Mouse (Mus musculus) heart, embryonic 11.5 days (tissue): ENCODE results near the gene Hs3st1. TPM values are rescaled to one million over a fixed set of nuclear protein-coding genes. Genes with fewer than 3 reads are reported as not detected.

Experiments used
- ATAC-seq: fragments of 200-750 bp; cut with Nextera tagmentation; replicated peaks from 2 replicates; pipeline ENCODE4 v1.8.0; 2017; ENCODE audit warnings: moderate library complexity; ENCODE audit not compliant: insufficient number of reproducible peaks, low FRiP score, low TSS enrichment
- H3K27ac ChIP-seq: fragments of 300-500 bp; sonication (generic); 2 replicates; pipeline ENCODE4 v1.5.1; 2014; ENCODE audit warnings: mild to moderate bottlenecking, low read depth, low read length
- H3K27me3 ChIP-seq: fragments of 300-500 bp; sonication (generic); 2 replicates; pipeline ENCODE4 v1.6.1; 2014; ENCODE audit warnings: mild to moderate bottlenecking, low read length, mixed read lengths; ENCODE audit not compliant: control insufficient read depth, insufficient read depth
- H3K36me3 ChIP-seq: fragments of 300-500 bp; sonication (generic); 2 replicates; pipeline ENCODE4 v1.6.1; 2014; ENCODE audit warnings: mild to moderate bottlenecking, low read length, moderate library complexity, mixed read lengths; ENCODE audit not compliant: control insufficient read depth, insufficient read depth
- H3K4me1 ChIP-seq: fragments of 300-500 bp; sonication (generic); 2 replicates; pipeline ENCODE4 v1.6.1; 2014; ENCODE audit warnings: low read length; ENCODE audit not compliant: control insufficient read depth, insufficient read depth
- H3K4me2 ChIP-seq: fragments of 300-500 bp; sonication (generic); 2 replicates; pipeline ENCODE4 v1.6.1; 2014; ENCODE audit warnings: mild to moderate bottlenecking, moderate library complexity
- H3K4me3 ChIP-seq: fragments of 300-500 bp; sonication (generic); 2 replicates; pipeline ENCODE4 v1.5.1; 2014; ENCODE audit warnings: low read depth, low read length
- H3K9ac ChIP-seq: fragments of 300-500 bp; sonication (generic); 2 replicates; pipeline ENCODE4 v1.6.1; 2014; ENCODE audit warnings: mild to moderate bottlenecking, low read depth, low read length, moderate library complexity
- H3K9me3 ChIP-seq: fragments of 300-500 bp; sonication (generic); replicated peaks from 2 replicates; pipeline ENCODE4 v1.6.1; 2016; ENCODE audit warnings: low read length; ENCODE audit not compliant: control insufficient read depth
- WGBS: fragments of 180-500 bp; shearing (Covaris S2); extraction: QIAGEN DNeasy Blood & Tissue Kit; methylation state at CpG from one replicate; pipeline ENCODE4 v1.1.7; 2014; ENCODE audit not compliant: insufficient replicate concordance; 5-methylcytosine and 5-hydroxymethylcytosine counted together
- polyA plus RNA-seq: library from polyadenylated mRNA; unstranded; fragments of >200 nt; fragmentation: Nextera tagmentation; extraction: Ambion mirVana; gene quantifications from 2 replicates; pipeline ENCODE4 v1.2.1, GENCODE M21; 2014

Gene Hs3st1
- polyA plus RNA-seq, 1 experiment from 2014 or later = 7.0 TPM

- 61% methylated on average over 3 of the region's 3 CpGs for WGBS
These were observed 134.9 kb downstream of the Hs3st1 start for GRCm38 (mm10) chr5:39620206-39620866.

GRCm38 (mm10) chr5:39617354-39617977, 137.8 kb downstream of the Hs3st1 start:
- H3K4me1 ChIP-seq = no peaks in the 10 kb centered on the region; the same call in 1 of the 2 replicates
- H3K27me3 ChIP-seq = no peaks in the 10 kb centered on the region
- H3K4me2 ChIP-seq = no peak overlapping the region
- WGBS = 74% methylated on average over 2 of the region's 2 CpGs
- H3K9ac ChIP-seq = no peak overlapping the region
- H3K4me3 ChIP-seq = no peak overlapping the region
- no peak overlapping the region for H3K27ac ChIP-seq
- H3K9me3 ChIP-seq = no peaks in the 10 kb centered on the region
- no peaks in the 10 kb centered on the region for H3K36me3 ChIP-seq
- no peak for ATAC-seq

More at GRCm38 (mm10) chr5:39620206-39620866, 134.9 kb downstream of the Hs3st1 start:
- Histone ChIP-seq H3K4me1 (no peaks in the 10 kb centered on the region; the same call in 1 of the 2 replicates), H3K9me3 (no peaks in the 10 kb centered on the region), H3K36me3 (no peaks in the 10 kb centered on the region), H3K4me2 (no peak overlapping the region), H3K27ac (no peak overlapping the region; the same call in 1 of the 2 replicates), H3K9ac (no peak overlapping the region), H3K4me3 (no peak overlapping the region), H3K27me3 (no peaks in the 10 kb centered on the region)
- ATAC-seq = no peak

- ATAC-seq = no peak
- WGBS = 89% methylated on average over 7 of the region's 7 CpGs
These were observed 140.1 kb downstream of the Hs3st1 start for GRCm38 (mm10) chr5:39615202-39615601.

GRCm38 (mm10) chr5:39613534-39613933, 141.7 kb downstream of the Hs3st1 start:
- no peak overlapping the region for H3K27ac ChIP-seq

More at GRCm38 (mm10) chr5:39615202-39615601, 140.1 kb downstream of the Hs3st1 start:
- Histone ChIP-seq H3K27me3 (no peaks in the 10 kb centered on the region), H3K4me3 (no peak overlapping the region), H3K9me3 (no peaks in the 10 kb centered on the region), H3K27ac (no peak overlapping the region), H3K9ac (no peak overlapping the region), H3K4me1 (no peaks in the 10 kb centered on the region), H3K4me2 (no peak overlapping the region), H3K36me3 (no peaks in the 10 kb centered on the region)

GRCm38 (mm10) chr5:39612240-39612639, 143.0 kb downstream of the Hs3st1 start:
- Histone ChIP-seq H3K4me2 (no peak overlapping the region), H3K4me3 (no peak overlapping the region), H3K27ac (no peak overlapping the region), H3K9ac (no peak overlapping the region), H3K4me1 (no peaks in the 10 kb centered on the region), H3K27me3 (no peaks in the 10 kb centered on the region), H3K36me3 (no peaks in the 10 kb centered on the region), H3K9me3 (no peaks in the 10 kb centered on the region)
- WGBS = 38% methylated on average over 2 of the region's 2 CpGs
- no peak for ATAC-seq

More at GRCm38 (mm10) chr5:39613534-39613933, 141.7 kb downstream of the Hs3st1 start:
- Histone ChIP-seq H3K9me3 (no peaks in the 10 kb centered on the region), H3K27me3 (no peaks in the 10 kb centered on the region), H3K4me1 (no peaks in the 10 kb centered on the region), H3K9ac (no peak overlapping the region), H3K4me2 (no peak overlapping the region), H3K36me3 (no peaks in the 10 kb centered on the region), H3K4me3 (no peak overlapping the region)
- 85% methylated on average over 2 of the region's 2 CpGs for WGBS
- no peak for ATAC-seq

- Histone ChIP-seq H3K36me3 (no peaks in the 10 kb centered on the region), H3K4me1 (no peaks in the 10 kb centered on the region), H3K9me3 (no peaks in the 10 kb centered on the region), H3K27me3 (no peaks in the 10 kb centered on the region), H3K4me2 (no peak overlapping the region), H3K27ac (no peak overlapping the region), H3K4me3 (no peak overlapping the region), H3K9ac (no peak overlapping the region)
- 82% methylated on average over 1 of the region's 1 CpGs for WGBS
- no peak for ATAC-seq
These were observed 147.0 kb downstream of the Hs3st1 start for GRCm38 (mm10) chr5:39608260-39608659.

- Histone ChIP-seq H3K4me3 (no peak overlapping the region), H3K4me1 (no peaks in the 10 kb centered on the region), H3K27me3 (no peaks in the 10 kb centered on the region), H3K27ac (no peak overlapping the region), H3K9me3 (no peaks in the 10 kb centered on the region), H3K36me3 (no peaks in the 10 kb centered on the region), H3K4me2 (no peak overlapping the region), H3K9ac (no peak overlapping the region)
- no peak for ATAC-seq
- 56% methylated on average over 2 of the region's 2 CpGs for WGBS
These were observed 160.5 kb downstream of the Hs3st1 start for GRCm38 (mm10) chr5:39594737-39595136.
